Comparison of ENCODE assay signal across 18 mouse cellular contexts in the genomic region with DNA sequence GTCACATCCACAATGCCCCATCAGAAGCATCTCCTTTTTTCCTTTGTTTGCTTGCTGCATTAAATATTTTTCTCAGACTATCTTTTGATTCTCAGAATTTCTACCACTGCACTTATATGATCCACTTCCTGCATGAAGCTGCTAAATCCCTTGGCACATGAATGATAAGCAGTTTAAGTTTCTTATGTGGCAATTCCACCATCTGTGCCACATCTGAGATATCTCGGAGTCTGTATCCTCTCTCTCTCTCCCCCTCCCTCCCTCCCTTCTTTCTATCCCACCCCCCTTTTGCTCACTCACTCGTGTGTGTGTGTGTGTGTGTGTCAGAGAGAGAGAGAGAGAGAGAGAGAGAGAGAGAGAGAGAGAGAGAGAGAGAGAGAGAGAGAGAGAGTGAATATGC.
"Had no signal": no experiment of that assay in that cellular context is flagged by ENCODE, and none has a peak within 500 bp of the region (broad histone marks: within the 10 kb centered on the region; RNA-seq: fewer than 3 reads in every experiment).

No protein-coding gene starts in this region.

- H3K9me3 ChIP-seq: lung, embryonic 15.5 days; megakaryocyte, embryonic 14.5 days; midbrain, embryonic 13.5 days; midbrain, embryonic 15.5 days; neural tube, embryonic 12.5 days had no signal

- H3K4me2 ChIP-seq: lung, embryonic 15.5 days; midbrain, embryonic 11.5 days; midbrain, embryonic 13.5 days; midbrain, embryonic 15.5 days; neural tube, embryonic 12.5 days had no signal

- H3K36me3 ChIP-seq: lung, embryonic 15.5 days; midbrain, embryonic 13.5 days; midbrain, embryonic 15.5 days; neural tube, embryonic 12.5 days had no signal

- H3K27ac ChIP-seq: lung, embryonic 15.5 days; macrophage; midbrain, embryonic 13.5 days; midbrain, embryonic 15.5 days; neural tube, embryonic 12.5 days had no signal

- ATAC-seq: liver, postnatal 0 days; lung, postnatal 0 days; midbrain, embryonic 13.5 days; midbrain, embryonic 15.5 days had no signal

- H3K4me1 ChIP-seq: lung, embryonic 15.5 days; neural tube, embryonic 12.5 days had no signal

- DNase-seq: liver, postnatal 0 days; lung, adult 2 months; lung, postnatal 14 days; lung, postnatal 36 days; right cerebral cortex, postnatal 25 days; right cerebral cortex, postnatal 4 days; spleen, adult 18-20 months; thymus, adult 18-20 months; thymus, postnatal 14 days; thymus, postnatal 36 days had no signal

- H3K4me3 ChIP-seq: lung, embryonic 15.5 days; megakaryocyte, embryonic 14.5 days; midbrain, embryonic 13.5 days; midbrain, embryonic 15.5 days; neural tube, embryonic 12.5 days had no signal

- H3K9ac ChIP-seq: liver, postnatal 0 days; lung, embryonic 15.5 days; midbrain, embryonic 13.5 days; midbrain, embryonic 15.5 days; neural tube, embryonic 12.5 days had no signal

- H3K27me3 ChIP-seq: lung, embryonic 15.5 days; midbrain, embryonic 13.5 days; midbrain, embryonic 15.5 days; neural tube, embryonic 12.5 days had no signal
